In the genomic region with DNA sequence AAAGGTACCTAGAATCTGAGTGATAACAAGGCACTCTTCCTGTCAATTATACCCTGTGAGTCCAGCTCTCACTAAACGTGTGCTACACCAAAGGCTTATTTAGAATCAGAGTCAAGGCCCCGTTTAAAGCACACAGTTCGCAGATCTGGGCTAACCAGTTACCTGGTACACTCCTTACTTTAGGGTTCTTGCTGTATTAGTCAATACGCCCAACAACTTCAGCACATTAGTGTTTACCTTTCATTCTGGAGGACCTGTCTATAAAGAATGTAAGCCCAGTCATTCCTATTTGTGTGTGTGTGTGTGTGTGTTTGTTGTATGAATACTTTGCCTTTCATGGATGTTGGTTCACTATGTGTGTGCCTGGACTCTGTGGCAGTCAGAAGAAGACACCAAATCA, we compare ENCODE assay signal across 24 mouse cellular contexts. TPM values are rescaled to one million over a fixed set of nuclear protein-coding genes. Genes with fewer than 3 reads are reported as not detected.
"Had no signal": no experiment of that assay in that cellular context is flagged by ENCODE, and none has a peak within 500 bp of the region (broad histone marks: within the 10 kb centered on the region; RNA-seq: fewer than 3 reads in every experiment).

No protein-coding gene starts in this region.

- H3K27ac ChIP-seq: liver, embryonic 12.5 days; liver, embryonic 14.5 days; lung, embryonic 15.5 days; midbrain, embryonic 10.5 days; midbrain, embryonic 12.5 days; neural tube, embryonic 13.5 days; neural tube, embryonic 15.5 days had no signal

- ATAC-seq: liver, embryonic 12.5 days; midbrain, embryonic 16.5 days had no signal

- H3K9me3 ChIP-seq: liver, embryonic 12.5 days; lung, embryonic 15.5 days; midbrain, embryonic 10.5 days; midbrain, embryonic 12.5 days; neural tube, embryonic 13.5 days; neural tube, embryonic 15.5 days had no signal

- H3K9ac ChIP-seq: liver, embryonic 12.5 days; liver, embryonic 14.5 days; lung, embryonic 15.5 days; midbrain, embryonic 12.5 days; neural tube, embryonic 13.5 days; neural tube, embryonic 15.5 days had no signal

- H3K27me3 ChIP-seq: lung, embryonic 15.5 days; midbrain, embryonic 12.5 days; neural tube, embryonic 13.5 days; neural tube, embryonic 15.5 days had no signal

- H3K4me2 ChIP-seq: liver, embryonic 12.5 days; lung, embryonic 15.5 days; midbrain, embryonic 12.5 days; neural tube, embryonic 13.5 days; neural tube, embryonic 15.5 days had no signal

- H3K36me3 ChIP-seq: liver, embryonic 12.5 days; lung, embryonic 15.5 days; midbrain, embryonic 10.5 days; midbrain, embryonic 12.5 days; neural tube, embryonic 13.5 days; neural tube, embryonic 15.5 days had no signal

- DNase-seq: midbrain, embryonic 14.5 days; retina, postnatal 1 day; right cerebral cortex, adult 18-20 months; right cerebral cortex, postnatal 25 days; right cerebral cortex, postnatal 4 days; spleen, adult 18-20 months; thymus, adult 2 months; thymus, postnatal 25 days; thymus, postnatal 4 days had no signal

- H3K4me3 ChIP-seq: liver, embryonic 12.5 days; lung, embryonic 15.5 days; midbrain, embryonic 10.5 days; midbrain, embryonic 12.5 days; myocyte; neural tube, embryonic 13.5 days; neural tube, embryonic 15.5 days had no signal

- H3K4me1 ChIP-seq: lung, embryonic 15.5 days; midbrain, embryonic 10.5 days; midbrain, embryonic 12.5 days; neural tube, embryonic 13.5 days; neural tube, embryonic 15.5 days had no signal

RNA-seq across cellular contexts. Expression of gene Rbbp8nl, which starts 46.6 kb away (rescaled TPM):
- total RNA-seq: liver, adult 2 months; megakaryocyte, adult 5-6 weeks; megakaryocyte-erythroid progenitor cell, adult 5-6 weeks had no signal
- polyA plus RNA-seq: liver, adult 2 months; liver, embryonic 12.5 days; liver, embryonic 16.5 days; midbrain, embryonic 14.5 days; midbrain, embryonic 16.5 days; myocyte; neural tube, embryonic 11.5 days; neural tube, embryonic 13.5 days; neural tube, embryonic 15.5 days; testis, adult 2 months had no signal
